Mouse (Mus musculus): ENCODE results near the gene Plekhd1. TPM values are rescaled to one million over a fixed set of nuclear protein-coding genes. Genes with fewer than 3 reads are reported as not detected.

The Plekhd1 gene
- polyA plus RNA-seq (2015; fragmentation: Nextera tagmentation; extraction: Ambion mirVana), result 6.8 and 7.0 TPM in 2 replicates

- no peak within 1 kb of the TSS for H3K27ac ChIP-seq (ENCODE audit: low read depth, low read length)
- 2% methylated on average over 44 of the region's 52 CpGs for WGBS
These were observed at the start of gene Plekhd1 for GRCm38 (mm10) chr12:80692269-80692972. TSS of gene Plekhd1 (plus strand) at chr12:80692591.

DNA sequence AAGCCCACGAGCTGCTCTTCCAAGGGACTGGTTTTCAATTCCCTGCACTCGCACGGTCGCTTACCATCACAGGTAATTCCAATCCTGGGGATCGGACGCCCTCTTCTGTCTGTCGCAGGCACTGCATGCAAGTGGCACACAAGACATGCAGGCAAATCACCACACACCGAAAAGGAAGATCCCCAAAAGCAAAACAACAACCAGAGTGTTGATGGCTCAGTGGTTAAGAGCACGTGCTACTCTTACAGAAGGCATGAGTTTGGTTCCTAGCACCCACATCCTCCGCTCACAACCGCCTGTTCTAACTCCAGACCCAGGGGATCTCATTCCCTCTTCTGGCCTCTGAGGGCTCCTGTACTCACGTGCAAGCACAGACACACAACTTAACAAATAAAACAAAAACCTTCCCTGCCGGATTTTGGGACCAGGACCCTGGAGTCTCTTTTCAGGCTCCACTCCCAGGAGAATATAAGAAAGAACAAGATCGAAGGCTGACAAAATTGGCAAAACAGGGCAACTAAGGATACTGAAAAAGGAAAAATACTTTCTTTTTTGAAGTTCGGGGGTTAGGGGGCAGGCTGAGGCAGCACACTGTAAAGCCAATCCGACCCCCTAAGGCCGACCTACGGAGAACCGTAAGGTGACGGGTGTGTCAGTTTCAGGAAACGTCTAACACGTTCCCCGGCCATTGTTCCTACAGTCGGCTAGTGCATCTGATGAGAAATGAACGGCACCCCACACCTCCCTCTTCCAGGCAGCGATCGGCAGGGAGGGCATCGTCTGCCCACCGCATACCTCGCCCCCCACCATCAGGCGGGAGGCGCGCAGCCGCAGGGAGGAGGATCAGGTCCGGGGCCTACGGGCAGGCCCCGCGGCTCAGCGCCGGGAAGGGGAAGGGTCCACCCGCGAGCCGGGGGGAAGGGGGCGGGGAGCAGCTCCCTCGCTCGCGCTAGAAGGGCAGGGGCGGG is 49.4 kb upstream of the Plekhd1 start:
- H3K4me2 ChIP-seq (ENCODE audit: low read length), result peak overlapping the region; percentile 88
- 2% methylated on average over 48 of the region's 48 CpGs for WGBS
- no peaks in the 10 kb centered on the region for H3K27me3 ChIP-seq (replicated peaks; ENCODE audit: control insufficient read depth, insufficient read depth, low read length)
- peaks cover 9% of the 10 kb centered on the region for H3K36me3 ChIP-seq (ENCODE audit: control insufficient read depth, insufficient read depth, low read length)
- peak overlapping the region; percentile 90 for H3K9ac ChIP-seq (ENCODE audit: low read depth, low read length)
- peak; percentile 75 for ATAC-seq
- H3K9me3 ChIP-seq (ENCODE audit: control insufficient read depth, low read length), result no peaks in the 10 kb centered on the region
- peaks cover 41% of the 10 kb centered on the region for H3K4me1 ChIP-seq (ENCODE audit: control insufficient read depth, insufficient read depth, low read depth, low read length)
- H3K27ac ChIP-seq (ENCODE audit: low read depth, low read length), result peak overlapping the region; percentile 87
- H3K4me3 ChIP-seq (ENCODE audit: low read length), result peak overlapping the region; percentile 69

More at GRCm38 (mm10) chr12:80692269-80692972, at the start of gene Plekhd1:
- Histone ChIP-seq H3K36me3 (ENCODE audit: control insufficient read depth, insufficient read depth, low read length) (no peaks in the 10 kb centered on the region), H3K9ac (ENCODE audit: low read depth, low read length) (peak within 1 kb of the TSS; percentile 54; the same call in 1 of the 2 replicates), H3K27me3 (replicated peaks; ENCODE audit: control insufficient read depth, insufficient read depth, low read length) (peaks cover 21% of the 10 kb centered on the region), H3K4me3 (ENCODE audit: low read length) (peak within 1 kb of the TSS; percentile 49), H3K4me1 (ENCODE audit: control insufficient read depth, insufficient read depth, low read depth, low read length) (peaks cover 11% of the 10 kb centered on the region), H3K4me2 (ENCODE audit: low read length) (peak within 1 kb of the TSS; percentile 61), H3K9me3 (ENCODE audit: control insufficient read depth, low read length) (no peaks in the 10 kb centered on the region)
- peak; percentile 74 for ATAC-seq

DNA sequence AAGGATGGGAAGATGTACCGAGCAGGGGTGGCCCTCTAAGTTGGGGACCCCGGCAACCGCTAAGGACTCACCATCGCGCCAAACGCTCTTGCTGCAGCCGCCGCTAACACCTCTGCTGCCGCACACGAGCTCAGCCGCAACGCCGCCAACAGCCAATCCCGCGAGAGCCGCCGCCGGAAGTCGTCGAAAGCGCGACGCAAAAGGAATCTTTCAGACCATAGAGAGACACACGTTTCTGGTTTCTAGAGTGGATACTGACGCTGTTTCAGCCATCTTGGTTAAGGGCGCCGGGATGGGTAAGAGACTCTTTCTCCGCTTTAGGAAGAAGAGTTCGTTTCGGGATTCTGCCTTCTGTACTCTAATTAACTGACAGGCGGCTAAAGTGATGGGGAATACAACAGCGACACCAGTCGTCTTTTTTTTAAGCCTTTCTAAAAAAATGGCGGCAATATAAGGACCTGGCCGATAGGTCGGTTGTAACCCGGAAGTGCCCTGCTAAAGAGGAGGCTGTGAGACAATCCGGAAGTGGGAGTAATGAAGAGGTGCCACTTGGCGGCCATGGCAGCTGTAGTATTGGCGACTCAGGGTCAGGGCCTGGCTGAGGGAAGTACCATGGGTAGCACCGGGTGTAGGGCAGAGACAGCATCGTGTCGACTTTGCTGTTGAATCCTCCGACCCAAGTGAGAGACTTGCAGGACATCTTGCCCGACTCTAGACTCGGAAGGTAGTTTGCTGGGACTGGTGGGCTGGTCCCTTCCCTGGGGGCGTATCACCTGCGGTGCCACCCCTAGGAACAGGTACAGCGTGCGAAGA is 48.5 kb upstream of the Plekhd1 start, which contains the start of the genes Slc39a9 and Erh:
TSS of gene Slc39a9 (plus strand) at position 191 of the 813 bp plus-strand sequence.
TSS of gene Erh (minus strand) at position 649 of the 813 bp plus-strand sequence.
- peak within 1 kb of the TSS; percentile 90 for H3K9ac ChIP-seq (ENCODE audit: low read depth, low read length)
- WGBS, result under 1% methylated on average over 47 of the region's 50 CpGs
- peak; percentile 98 for ATAC-seq
- H3K4me3 ChIP-seq (ENCODE audit: low read length), result peak within 1 kb of the TSS; percentile 69
- H3K4me1 ChIP-seq (ENCODE audit: control insufficient read depth, insufficient read depth, low read depth, low read length), result peaks cover 41% of the 10 kb centered on the region
- peak within 1 kb of the TSS; percentile 89 for H3K4me2 ChIP-seq (ENCODE audit: low read length)
- no peaks in the 10 kb centered on the region for H3K27me3 ChIP-seq (replicated peaks; ENCODE audit: control insufficient read depth, insufficient read depth, low read length)
- peak within 1 kb of the TSS; percentile 87 for H3K27ac ChIP-seq (ENCODE audit: low read depth, low read length)
- no peaks in the 10 kb centered on the region for H3K9me3 ChIP-seq (ENCODE audit: control insufficient read depth, low read length)
- H3K36me3 ChIP-seq (ENCODE audit: control insufficient read depth, insufficient read depth, low read length), result peaks cover 4% of the 10 kb centered on the region

DNA sequence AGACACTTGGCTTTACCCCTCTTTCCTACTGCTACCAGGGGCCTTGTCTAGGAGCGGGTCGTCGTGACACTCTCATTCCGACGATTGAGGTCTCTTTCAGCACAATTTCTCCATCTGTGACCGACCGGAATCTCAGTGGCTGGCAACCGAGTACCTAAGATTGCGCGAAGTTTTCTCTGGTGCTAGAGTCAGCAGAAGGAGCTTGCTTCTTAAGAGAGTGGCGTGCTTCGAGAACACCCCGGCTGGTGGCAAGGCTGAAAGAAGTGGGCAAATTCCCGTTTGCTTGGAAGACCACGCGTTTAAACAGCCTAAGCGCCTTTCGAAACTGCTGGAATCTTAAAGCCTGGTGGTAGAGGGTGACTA is 47.9 kb upstream of the Plekhd1 start:
- 6% methylated on average over 18 of the region's 18 CpGs for WGBS
- ATAC-seq, result no peak
- Histone ChIP-seq H3K4me3 (ENCODE audit: low read length) (peak overlapping the region; percentile 69), H3K9ac (ENCODE audit: low read depth, low read length) (peak overlapping the region; percentile 90), H3K9me3 (ENCODE audit: control insufficient read depth, low read length) (no peaks in the 10 kb centered on the region), H3K27me3 (replicated peaks; ENCODE audit: control insufficient read depth, insufficient read depth, low read length) (no peaks in the 10 kb centered on the region), H3K4me1 (ENCODE audit: control insufficient read depth, insufficient read depth, low read depth, low read length) (peaks cover 41% of the 10 kb centered on the region), H3K27ac (ENCODE audit: low read depth, low read length) (peak overlapping the region; percentile 53), H3K36me3 (ENCODE audit: control insufficient read depth, insufficient read depth, low read length) (peaks cover 2% of the 10 kb centered on the region; the same call in 1 of the 2 replicates), H3K4me2 (ENCODE audit: low read length) (peak overlapping the region; percentile 89)

DNA sequence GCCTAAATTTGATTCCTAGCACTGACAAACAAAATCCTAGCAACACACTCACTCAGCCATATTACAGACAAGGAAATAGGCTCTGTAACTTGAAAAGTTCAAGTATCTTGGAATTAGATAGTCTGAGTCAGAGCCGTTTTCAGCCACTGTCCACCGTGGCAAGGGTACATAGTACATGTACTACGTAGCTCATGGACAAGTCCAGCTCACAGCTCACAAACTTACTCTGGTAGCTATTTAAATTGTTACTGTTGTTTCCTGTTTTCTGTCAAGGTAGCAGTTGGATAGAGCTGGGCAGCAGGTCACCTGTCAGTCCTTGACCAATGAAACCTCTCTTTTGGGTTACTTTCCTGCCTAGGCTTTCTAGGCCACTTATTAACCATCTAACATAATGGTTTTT is 46.0 kb upstream of the Plekhd1 start:
- no peak for ATAC-seq
- Histone ChIP-seq H3K4me3 (ENCODE audit: low read length) (no peak overlapping the region), H3K4me1 (ENCODE audit: control insufficient read depth, insufficient read depth, low read depth, low read length) (peaks cover 41% of the 10 kb centered on the region), H3K4me2 (ENCODE audit: low read length) (peak overlapping the region; percentile 32), H3K27me3 (replicated peaks; ENCODE audit: control insufficient read depth, insufficient read depth, low read length) (no peaks in the 10 kb centered on the region), H3K9ac (ENCODE audit: low read depth, low read length) (no peak overlapping the region), H3K9me3 (ENCODE audit: control insufficient read depth, low read length) (no peaks in the 10 kb centered on the region), H3K36me3 (ENCODE audit: control insufficient read depth, insufficient read depth, low read length) (no peaks in the 10 kb centered on the region; the same call in 1 of the 2 replicates), H3K27ac (ENCODE audit: low read depth, low read length) (no peak overlapping the region)
- 97% methylated on average over 3 of the region's 3 CpGs for WGBS

- no peak overlapping the region for H3K4me3 ChIP-seq (ENCODE audit: low read length)
- no peak overlapping the region for H3K27ac ChIP-seq (ENCODE audit: low read depth, low read length)
- H3K9me3 ChIP-seq (ENCODE audit: control insufficient read depth, low read length), result no peaks in the 10 kb centered on the region
- no peak for ATAC-seq
- no peak overlapping the region for H3K4me2 ChIP-seq (ENCODE audit: low read length)
- WGBS, result 85% methylated on average over 7 of the region's 7 CpGs
- H3K27me3 ChIP-seq (replicated peaks; ENCODE audit: control insufficient read depth, insufficient read depth, low read length), result no peaks in the 10 kb centered on the region
- no peaks in the 10 kb centered on the region; the same call in 1 of the 2 replicates for H3K4me1 ChIP-seq (ENCODE audit: control insufficient read depth, insufficient read depth, low read depth, low read length)
- H3K36me3 ChIP-seq (ENCODE audit: control insufficient read depth, insufficient read depth, low read length), result no peaks in the 10 kb centered on the region
- no peak overlapping the region for H3K9ac ChIP-seq (ENCODE audit: low read depth, low read length)
These were observed 38.3 kb upstream of the Plekhd1 start for GRCm38 (mm10) chr12:80653951-80654658.

DNA sequence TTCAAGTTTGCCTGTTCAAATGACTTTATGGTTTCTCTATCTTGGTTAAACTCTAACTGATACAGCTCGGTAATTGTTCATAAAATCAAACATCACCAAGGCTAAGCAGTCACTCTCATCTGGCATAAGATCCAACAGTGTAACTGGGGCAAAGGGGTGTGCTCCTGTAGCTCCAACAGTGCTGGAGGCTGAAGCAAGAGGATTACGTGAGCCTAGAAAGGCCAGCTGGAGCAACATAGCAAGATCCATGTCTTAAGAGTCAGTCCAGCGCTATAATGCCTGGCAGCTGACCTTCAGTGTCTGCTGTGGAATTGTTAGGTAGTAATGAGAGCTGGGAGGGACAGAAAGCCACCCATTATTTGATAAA is 37.7 kb upstream of the Plekhd1 start:
- H3K4me3 ChIP-seq (ENCODE audit: low read length), result no peak overlapping the region
- no peaks in the 10 kb centered on the region for H3K36me3 ChIP-seq (ENCODE audit: control insufficient read depth, insufficient read depth, low read length)
- H3K27me3 ChIP-seq (replicated peaks; ENCODE audit: control insufficient read depth, insufficient read depth, low read length), result no peaks in the 10 kb centered on the region
- no peaks in the 10 kb centered on the region for H3K9me3 ChIP-seq (ENCODE audit: control insufficient read depth, low read length)
- no peaks in the 10 kb centered on the region; the same call in 1 of the 2 replicates for H3K4me1 ChIP-seq (ENCODE audit: control insufficient read depth, insufficient read depth, low read depth, low read length)
- ATAC-seq, result no peak
- H3K9ac ChIP-seq (ENCODE audit: low read depth, low read length), result no peak overlapping the region
- 90% methylated on average over 3 of the region's 3 CpGs for WGBS
- no peak overlapping the region for H3K27ac ChIP-seq (ENCODE audit: low read depth, low read length)
- H3K4me2 ChIP-seq (ENCODE audit: low read length), result no peak overlapping the region

GRCm38 (mm10) chr12:80658661-80659060 is 33.7 kb upstream of the Plekhd1 start:
- Histone ChIP-seq H3K27me3 (replicated peaks; ENCODE audit: control insufficient read depth, insufficient read depth, low read length) (no peaks in the 10 kb centered on the region), H3K4me1 (ENCODE audit: control insufficient read depth, insufficient read depth, low read depth, low read length) (no peaks in the 10 kb centered on the region; the same call in 1 of the 2 replicates), H3K27ac (ENCODE audit: low read depth, low read length) (no peak overlapping the region), H3K4me2 (ENCODE audit: low read length) (no peak overlapping the region), H3K9ac (ENCODE audit: low read depth, low read length) (no peak overlapping the region), H3K9me3 (ENCODE audit: control insufficient read depth, low read length) (no peaks in the 10 kb centered on the region), H3K4me3 (ENCODE audit: low read length) (no peak overlapping the region), H3K36me3 (ENCODE audit: control insufficient read depth, insufficient read depth, low read length) (0 out of 2 replicates have a peak, but pooled peaks cover 2% of the 10 kb centered on the region)
- WGBS, result 79% methylated on average over 6 of the region's 6 CpGs
- no peak for ATAC-seq

Data from hindbrain, embryonic 16.5 days (tissue).